Mouse (Mus musculus) liver, adult 2 months (tissue): ENCODE results near the gene Rgs9bp.
A peak's percentile ranks its signal among the peaks of the same experiment; 100 is the strongest.

Source experiments
- CTCF ChIP-seq: fragments of 200-500 bp; IDR thresholded peaks from 2 replicates; pipeline ENCODE4 v1.5.1; 2011; ENCODE audit warnings: low read depth, low read length, control low read depth
- POLR2A ChIP-seq: fragments of 200-500 bp; IDR thresholded peaks from 2 replicates; pipeline ENCODE4 v1.6.1; 2011; ENCODE audit warnings: low read length, control low read depth; ENCODE audit not compliant: insufficient read depth; ENCODE audit errors: extremely low read depth

GRCm38 (mm10) chr7:35582719-35583118, 2.7 kb downstream of the Rgs9bp start:
- TF ChIP-seq CTCF: peak; percentile 37; the same call in 1 of the 2 replicates
- no peak for TF ChIP-seq POLR2A
